Mouse (Mus musculus) neural tube, embryonic 10.5 days (tissue): Measurements from ENCODE around the gene Ubash3b.

Source experiments
- DNase-seq: peaks from one replicate; pipeline ENCODE4 v3.0.0-alpha.2; 2017; ENCODE audit warnings: low spot score; ENCODE audit errors: extremely low spot score

Gene Ubash3b

GRCm38 (mm10) chr9:41161413-41161812 lies at the start of gene Ubash3b:
Gene Ubash3b (minus strand): TSS chr9:41161697.
- DNase-seq: no peak

- DNase-seq: peak; percentile 88
Measured at GRCm38 (mm10) chr9:41207130-41208104, 45.9 kb upstream of the Ubash3b start.

- no peak for DNase-seq
Measured at GRCm38 (mm10) chr9:41206717-41207116, 45.2 kb upstream of the Ubash3b start.

DNA sequence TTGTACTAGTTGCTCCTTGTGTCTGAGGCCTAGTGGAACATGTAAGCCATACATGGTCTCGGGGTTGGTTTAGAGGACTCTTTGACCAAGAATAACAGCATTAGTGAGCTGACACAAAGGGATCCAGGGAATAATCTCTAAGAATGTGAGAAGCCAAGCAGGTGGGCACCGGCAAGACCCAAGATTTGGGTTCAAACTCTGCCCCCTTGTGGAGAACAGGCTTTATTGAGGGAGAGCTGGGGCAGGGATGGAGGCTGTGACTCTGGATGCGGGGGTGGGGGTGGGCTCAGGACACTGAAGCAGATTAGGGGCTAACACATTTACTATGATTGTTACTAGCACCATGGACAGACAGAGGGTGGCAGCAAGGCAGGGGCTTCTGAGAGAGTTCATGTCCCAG lies 43.8 kb upstream of the Ubash3b start:
- DNase-seq: no peak

GRCm38 (mm10) chr9:41199456-41200252 lies 38.2 kb upstream of the Ubash3b start:
- DNase-seq: no peak

GRCm38 (mm10) chr9:41198501-41199265 lies 37.2 kb upstream of the Ubash3b start:
- no peak for DNase-seq

- no peak for DNase-seq
Measured at GRCm38 (mm10) chr9:41195742-41196311, 34.3 kb upstream of the Ubash3b start.

GRCm38 (mm10) chr9:41191651-41192210 lies 30.2 kb upstream of the Ubash3b start:
- no peak for DNase-seq

DNA sequence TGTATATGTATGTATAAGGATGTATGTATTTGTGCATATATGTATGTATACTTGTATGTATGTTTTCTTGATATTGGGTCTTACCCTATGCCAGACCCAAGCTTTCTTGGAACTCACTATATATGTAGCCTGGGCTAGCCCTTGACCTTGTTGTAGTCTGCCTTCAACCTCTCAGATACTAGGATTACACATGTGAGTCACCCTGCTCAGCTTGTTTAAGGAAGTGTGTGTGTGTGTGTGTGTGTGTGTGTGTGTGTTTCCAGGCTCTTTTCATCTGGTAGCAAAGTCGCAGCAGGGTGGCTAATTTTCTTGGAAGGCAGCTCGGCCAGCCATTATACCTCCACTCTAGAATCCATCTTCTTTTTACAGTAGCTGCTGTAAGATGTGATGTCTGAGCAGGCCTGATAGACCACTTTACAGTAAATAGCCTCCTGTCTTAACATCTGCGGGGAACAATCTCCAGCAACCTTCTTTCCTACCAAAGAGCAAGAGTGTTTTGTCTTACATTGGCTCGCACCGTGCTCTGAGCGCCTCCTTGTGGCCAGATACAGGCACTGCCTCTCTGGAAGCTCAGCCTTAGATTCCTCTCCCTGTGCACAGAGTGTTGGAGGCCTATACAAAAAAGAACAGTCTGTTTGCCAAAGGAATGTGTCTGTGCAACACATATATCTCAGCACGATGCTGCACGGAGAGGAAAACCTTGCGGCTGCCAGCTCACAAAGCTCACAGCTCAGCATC lies 29.4 kb upstream of the Ubash3b start:
- DNase-seq: peak; percentile 88

GRCm38 (mm10) chr9:41187939-41188338 lies 26.4 kb upstream of the Ubash3b start:
- no peak for DNase-seq

- DNase-seq: no peak
Measured at GRCm38 (mm10) chr9:41187498-41187897, 26.0 kb upstream of the Ubash3b start.

DNA sequence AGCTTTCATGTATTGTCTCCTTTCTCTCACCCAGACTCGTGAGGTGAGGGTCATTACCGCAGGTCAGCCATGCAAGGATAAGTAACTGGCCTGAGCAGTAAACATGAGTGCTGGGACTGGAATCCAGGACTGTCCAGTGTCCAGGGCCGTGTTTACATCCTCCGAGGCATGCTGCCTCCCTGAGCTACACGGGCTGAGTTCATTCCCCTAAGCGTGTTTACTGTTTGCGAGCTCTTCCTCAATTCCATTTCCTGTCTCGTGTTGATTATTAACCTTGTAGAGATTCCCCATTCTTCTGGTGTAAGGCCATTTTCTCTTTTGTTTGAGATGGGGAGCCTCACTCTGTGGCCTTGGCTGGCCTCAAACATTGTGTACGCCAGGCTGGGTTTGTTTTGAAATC lies 23.8 kb upstream of the Ubash3b start:
- DNase-seq: no peak

- DNase-seq: no peak
Measured at GRCm38 (mm10) chr9:41182550-41182949, 21.1 kb upstream of the Ubash3b start.

GRCm38 (mm10) chr9:41181803-41182202 lies 20.3 kb upstream of the Ubash3b start:
- no peak for DNase-seq

DNA sequence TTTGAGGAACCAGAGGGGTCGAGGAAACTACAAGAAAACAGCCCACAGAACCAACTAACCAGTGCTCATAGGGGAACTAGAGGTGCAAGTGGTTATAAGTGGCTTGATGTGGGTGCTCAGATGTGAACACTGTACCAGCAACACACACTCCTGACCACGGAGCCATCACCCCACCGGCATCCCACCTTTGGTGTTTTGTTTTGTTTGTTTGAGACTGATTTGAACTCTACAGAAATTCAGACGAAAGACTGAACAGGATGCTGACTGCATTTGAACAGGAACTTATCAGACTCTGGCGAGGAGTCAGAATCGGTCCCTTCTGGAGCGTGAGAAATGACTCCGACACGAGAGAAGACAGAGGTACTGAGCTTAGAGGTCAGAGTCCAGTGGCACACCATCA lies 19.9 kb upstream of the Ubash3b start:
- DNase-seq: no peak

DNA sequence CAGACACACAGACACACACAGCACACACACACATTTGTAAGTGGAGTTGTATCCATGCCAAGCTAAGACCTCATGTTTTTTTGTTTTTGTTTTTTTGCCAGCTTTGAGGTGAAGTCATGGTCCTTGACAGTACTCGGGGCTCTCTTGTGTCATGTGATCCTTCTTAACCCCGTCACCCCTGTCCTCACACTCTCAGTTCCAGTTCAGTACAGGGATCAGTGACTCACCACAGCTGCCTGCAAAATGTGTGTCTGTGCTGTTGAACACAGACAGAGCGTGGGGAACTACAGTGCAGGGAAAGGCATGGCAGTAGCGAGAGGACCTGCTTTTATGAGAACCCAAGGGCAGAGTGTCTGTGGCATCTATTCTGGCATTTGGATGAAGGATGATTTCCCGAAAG lies 17.6 kb upstream of the Ubash3b start:
- DNase-seq: no peak

DNA sequence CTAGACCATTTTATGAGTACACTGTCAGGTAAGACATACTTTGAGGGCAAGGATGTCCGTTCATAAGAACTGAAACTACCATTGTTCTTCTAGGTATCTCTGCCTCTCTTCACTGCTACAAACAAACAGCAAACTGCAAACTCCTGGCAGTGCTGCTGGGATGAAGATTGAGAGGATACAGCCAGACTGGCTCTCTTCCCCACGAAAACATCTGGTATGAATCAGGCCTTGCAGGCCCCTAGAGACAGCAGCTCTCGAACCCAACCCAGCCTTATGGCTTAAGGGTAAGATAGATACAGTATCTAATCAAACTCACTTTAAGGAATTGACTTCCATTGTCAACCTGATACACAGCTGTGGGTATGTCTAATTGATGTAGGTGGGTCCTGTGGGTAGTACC lies 11.7 kb upstream of the Ubash3b start:
- no peak for DNase-seq

GRCm38 (mm10) chr9:41172426-41172825 lies 10.9 kb upstream of the Ubash3b start:
- no peak for DNase-seq

GRCm38 (mm10) chr9:41170026-41170425 lies 8.5 kb upstream of the Ubash3b start:
- DNase-seq: no peak

DNA sequence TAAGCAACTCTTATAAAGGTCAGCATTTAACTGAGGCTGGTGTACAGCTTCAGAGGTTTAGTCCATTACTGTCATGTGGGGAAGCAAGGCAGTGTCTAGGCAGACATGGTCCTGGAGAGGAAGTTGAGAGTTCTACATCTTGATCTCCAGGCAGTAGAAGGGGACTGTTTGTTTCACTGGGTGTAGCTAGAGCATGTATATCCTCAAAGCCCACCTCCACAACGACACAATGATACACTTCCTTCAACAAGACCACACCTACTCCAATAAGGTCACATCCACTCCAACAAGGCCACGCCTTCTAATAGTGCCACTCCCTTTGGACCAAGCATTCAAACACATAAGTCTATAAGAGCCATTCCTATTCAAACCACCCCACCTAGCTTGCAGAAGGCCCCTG lies 7.2 kb upstream of the Ubash3b start:
- no peak for DNase-seq
